ENCODE assay signal across 9 mouse cellular contexts in the genomic region with DNA sequence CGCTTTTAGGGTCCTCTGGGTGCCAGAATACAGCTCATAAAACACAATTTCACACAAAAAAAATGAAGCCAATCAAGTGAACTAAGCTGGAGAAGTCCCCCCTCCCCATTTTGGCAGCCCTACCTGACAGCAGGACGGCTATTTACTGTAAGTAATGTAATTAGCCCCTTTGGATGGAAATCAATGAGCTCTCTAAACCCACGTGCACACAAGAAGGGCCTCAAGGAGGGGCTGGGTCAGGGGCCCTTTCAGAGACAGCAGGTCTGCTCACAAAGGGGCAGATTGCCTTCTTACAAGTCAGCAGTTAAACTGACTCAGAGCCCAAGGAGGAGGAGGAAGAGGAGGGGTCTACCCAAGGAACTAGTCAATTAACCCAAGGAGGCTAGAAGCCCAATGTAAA. TPM values are rescaled to one million over a fixed set of nuclear protein-coding genes. Genes with fewer than 3 reads are reported as not detected.
A peak's percentile ranks its signal among the peaks of the same experiment; 100 is the strongest.
DNase-seq lines count a peak whose midpoint lies in the region; ATAC-seq and TF ChIP-seq lines count a peak whose summit lies in the region.
"Had no signal": no experiment of that assay in that cellular context is flagged by ENCODE, and none has a peak within 500 bp of the region (broad histone marks: within the 10 kb centered on the region; RNA-seq: fewer than 3 reads in every experiment).

No protein-coding gene starts in this region.

- no peak overlapping the region for H3K27ac ChIP-seq in heart, embryonic 11.5 days (ENCODE audit: low read depth, low read length)
- H3K27ac ChIP-seq in bone marrow macrophage, adult 2 months (ENCODE audit: insufficient read depth, low read depth, low read length) = no peak overlapping the region
- no peak overlapping the region for H3K27ac ChIP-seq in hindbrain, embryonic 12.5 days
- peak overlapping the region; percentile 93 for H3K27ac ChIP-seq in midbrain, embryonic 12.5 days (replicated peaks)

- TF ChIP-seq CTCF in bone marrow macrophage, adult 2 months (IDR thresholded peaks at IDR 0.05; ENCODE audit: low read depth, low read length) = no peak

- intact Hi-C loops in heart, postnatal 14 days (cut with DNase I) = loop anchor here (5.0 kb wide), 1 partner anchor 517 kb away; no protein-coding TSS in a partner anchor

- WGBS in heart, embryonic 11.5 days (ENCODE audit: insufficient replicate concordance) = 7% methylated on average over 3 of the region's 3 CpGs
- WGBS in hindbrain, embryonic 12.5 days = 1% methylated on average over 3 of the region's 3 CpGs
- 0% methylated on average over 3 of the region's 3 CpGs for WGBS in midbrain, embryonic 12.5 days

- peak overlapping the region; percentile 42; the same call in 1 of the 2 replicates for H3K4me3 ChIP-seq in heart, embryonic 11.5 days (ENCODE audit: low read depth, low read length)
- peak overlapping the region; percentile 61 for H3K4me3 ChIP-seq in bone marrow macrophage, adult 2 months (ENCODE audit: insufficient read depth, low read length)
- H3K4me3 ChIP-seq in hindbrain, embryonic 12.5 days = peak overlapping the region; percentile 36
- peak overlapping the region; percentile 60 for H3K4me3 ChIP-seq in midbrain, embryonic 12.5 days

- H3K4me1 ChIP-seq in heart, embryonic 11.5 days (ENCODE audit: control insufficient read depth, insufficient read depth, low read length) = peaks cover 20% of the 10 kb centered on the region
- H3K4me1 ChIP-seq in bone marrow macrophage, adult 2 months (ENCODE audit: control insufficient read depth, insufficient read depth, low read length) = peaks cover 3% of the 10 kb centered on the region
- peaks cover 41% of the 10 kb centered on the region for H3K4me1 ChIP-seq in hindbrain, embryonic 12.5 days
- peaks cover 40% of the 10 kb centered on the region for H3K4me1 ChIP-seq in midbrain, embryonic 12.5 days

- peak overlapping the region; percentile 65; the same call in 1 of the 2 replicates for H3K4me2 ChIP-seq in heart, embryonic 11.5 days
- peak overlapping the region; percentile 59 for H3K4me2 ChIP-seq in hindbrain, embryonic 12.5 days (replicated peaks)
- peak overlapping the region; percentile 65 for H3K4me2 ChIP-seq in midbrain, embryonic 12.5 days (replicated peaks)

- H3K9ac ChIP-seq in heart, embryonic 11.5 days (ENCODE audit: low read depth, low read length) = no peak overlapping the region
- H3K9ac ChIP-seq in hindbrain, embryonic 12.5 days = no peak overlapping the region
- peak overlapping the region; percentile 82 for H3K9ac ChIP-seq in midbrain, embryonic 12.5 days (replicated peaks)

- no peaks in the 10 kb centered on the region for H3K36me3 ChIP-seq in heart, embryonic 11.5 days (ENCODE audit: control insufficient read depth, insufficient read depth, low read length)
- no peaks in the 10 kb centered on the region for H3K36me3 ChIP-seq in hindbrain, embryonic 12.5 days
- no peaks in the 10 kb centered on the region for H3K36me3 ChIP-seq in midbrain, embryonic 12.5 days

- no peaks in the 10 kb centered on the region for H3K9me3 ChIP-seq in heart, embryonic 11.5 days (replicated peaks; ENCODE audit: control insufficient read depth, low read length)
- H3K9me3 ChIP-seq in hindbrain, embryonic 12.5 days (replicated peaks) = no peaks in the 10 kb centered on the region
- H3K9me3 ChIP-seq in midbrain, embryonic 12.5 days = no peaks in the 10 kb centered on the region

- no peak for DNase-seq in heart, postnatal 14 days
- no peak for DNase-seq in spleen, adult 18-20 months
- DNase-seq in right cerebral cortex, postnatal 36 days (ENCODE audit: low spot score in 2 of 2) = no peak

- no peak for ATAC-seq in heart, embryonic 11.5 days (replicated peaks; ENCODE audit: insufficient number of reproducible peaks, low FRiP score, low TSS enrichment)
- no peak for ATAC-seq in hindbrain, embryonic 12.5 days (ENCODE audit: low FRiP score)
- no peak for ATAC-seq in midbrain, embryonic 12.5 days (ENCODE audit: low FRiP score, low read depth)
- no peak for ATAC-seq in megakaryocyte-erythroid progenitor cell, adult 5-6 weeks (replicated peaks; ENCODE audit: low FRiP score, low TSS enrichment, poor library complexity, severe bottlenecking)
- ATAC-seq: activated CD4-positive, CD25-positive, alpha-beta regulatory T cell, adult 4 months had no signal

- no peak for TF ChIP-seq POLR2A in bone marrow macrophage, adult 2 months (IDR thresholded peaks at IDR 0.05; ENCODE audit: borderline replicate concordance, low read depth, low read length)

- H3K27me3 ChIP-seq in heart, embryonic 11.5 days (ENCODE audit: control insufficient read depth, insufficient read depth, low read length) = peaks cover 77% of the 10 kb centered on the region
- H3K27me3 ChIP-seq in hindbrain, embryonic 12.5 days = peaks cover 77% of the 10 kb centered on the region
- H3K27me3 ChIP-seq in midbrain, embryonic 12.5 days = peaks cover 73% of the 10 kb centered on the region

RNA-seq across cellular contexts. Expression of gene Lhx9, which starts 4.2 kb away (rescaled TPM):
- polyA plus RNA-seq in heart, embryonic 11.5 days (2014; fragmentation: Nextera tagmentation; extraction: Ambion mirVana) = 2.0 and 2.5 TPM in 2 replicates
- total RNA-seq in heart, postnatal 14 days (2021) = under 1 TPM in 1 of 2 experiments, not detected in 1; 0.24 TPM
- not detected in 2 replicates for polyA plus RNA-seq in bone marrow macrophage, adult 2 months (2012; ENCODE audit: insufficient read depth, insufficient read length, missing spikeins)
- polyA plus RNA-seq in hindbrain, embryonic 12.5 days (2016; fragmentation: Nextera tagmentation; extraction: Ambion mirVana) = 22.7 and 25.8 TPM in 2 replicates
- 89.4 and 106 TPM in 2 replicates for polyA plus RNA-seq in midbrain, embryonic 12.5 days (2016; fragmentation: Nextera tagmentation; extraction: Ambion mirVana)
- not detected in 2 replicates for total RNA-seq in megakaryocyte-erythroid progenitor cell, adult 5-6 weeks (2014; fragmentation: Nextera tagmentation)
- total RNA-seq in megakaryocyte-erythroid progenitor cell, adult 5-6 weeks (2017) = not detected in 2 replicates
- polyA plus RNA-seq: activated CD4-positive, CD25-positive, alpha-beta regulatory T cell, adult 4 months had no signal

RNA-seq across cellular contexts. Expression of gene 2310009B15Rik, which starts 12.5 kb away (rescaled TPM):
- 27.4 and 28.1 TPM in 2 replicates for polyA plus RNA-seq in heart, embryonic 11.5 days (2014; fragmentation: Nextera tagmentation; extraction: Ambion mirVana)
- 10 to 100 TPM in 1 of 2 experiments, 1 to 10 TPM in 1; 9.4 to 11.1 TPM for total RNA-seq in heart, postnatal 14 days (2021)
- 16.0 and 17.4 TPM in 2 replicates for polyA plus RNA-seq in bone marrow macrophage, adult 2 months (2012; ENCODE audit: insufficient read depth, insufficient read length, missing spikeins)
- 41.5 and 46.2 TPM in 2 replicates for polyA plus RNA-seq in hindbrain, embryonic 12.5 days (2016; fragmentation: Nextera tagmentation; extraction: Ambion mirVana)
- 65.1 and 66.6 TPM in 2 replicates for polyA plus RNA-seq in midbrain, embryonic 12.5 days (2016; fragmentation: Nextera tagmentation; extraction: Ambion mirVana)
- 25.1 and 36.4 TPM in 2 replicates for total RNA-seq in megakaryocyte-erythroid progenitor cell, adult 5-6 weeks (2014; fragmentation: Nextera tagmentation)
- 21.0 and 23.2 TPM in 2 replicates for total RNA-seq in megakaryocyte-erythroid progenitor cell, adult 5-6 weeks (2017)
